Mouse (Mus musculus) CD4-positive helper T cell, adult 2 months (primary cell): ENCODE data around the gene Serinc4.

Experiments
- DNase-seq: peaks from one replicate; pipeline ENCODE4 v3.0.0-alpha.2; 2012; ENCODE audit warnings: low read depth, missing footprints, low spot score

Serinc4 gene

GRCm38 (mm10) chr2:121448136-121448535, 8.4 kb downstream of the Serinc4 start:
- no peak for DNase-seq

GRCm38 (mm10) chr2:121447006-121447405, 9.6 kb downstream of the Serinc4 start:
- DNase-seq, result peak; percentile 29

GRCm38 (mm10) chr2:121446506-121446905, 10.1 kb downstream of the Serinc4 start:
- no peak for DNase-seq

- no peak for DNase-seq
These were observed 11.5 kb downstream of the Serinc4 start for GRCm38 (mm10) chr2:121445117-121445516.

- DNase-seq, result no peak
These were observed 12.4 kb downstream of the Serinc4 start, which contains the start of gene Ell3 for GRCm38 (mm10) chr2:121444178-121444577. Gene Ell3, minus strand, starts transcription at chr2:121444278.

- DNase-seq, result no peak
These were observed 13.6 kb downstream of the Serinc4 start for GRCm38 (mm10) chr2:121443068-121443349.

GRCm38 (mm10) chr2:121442259-121443067, 14.1 kb downstream of the Serinc4 start:
- DNase-seq, result peak; percentile 85

- no peak for DNase-seq
These were observed 14.8 kb downstream of the Serinc4 start for GRCm38 (mm10) chr2:121441800-121442199.

- no peak for DNase-seq
These were observed 15.6 kb downstream of the Serinc4 start for GRCm38 (mm10) chr2:121440834-121441605.

- DNase-seq, result no peak
These were observed 16.8 kb downstream of the Serinc4 start for GRCm38 (mm10) chr2:121439746-121440145.

- peak; percentile 60 for DNase-seq
These were observed 21.7 kb downstream of the Serinc4 start for GRCm38 (mm10) chr2:121434854-121435253.

GRCm38 (mm10) chr2:121425890-121426289, 30.7 kb downstream of the Serinc4 start:
- DNase-seq, result peak; percentile 30

- no peak for DNase-seq
These were observed 33.4 kb downstream of the Serinc4 start for GRCm38 (mm10) chr2:121423166-121423565.

- no peak for DNase-seq
These were observed 38.1 kb downstream of the Serinc4 start for GRCm38 (mm10) chr2:121418476-121418875.

GRCm38 (mm10) chr2:121416356-121416755, 40.2 kb downstream of the Serinc4 start:
- peak; percentile 46 for DNase-seq

GRCm38 (mm10) chr2:121415591-121415990, 41.0 kb downstream of the Serinc4 start:
- DNase-seq, result no peak

GRCm38 (mm10) chr2:121415103-121415502, 41.5 kb downstream of the Serinc4 start:
- DNase-seq, result peak; percentile 50

- DNase-seq, result peak; percentile 81
These were observed 42.4 kb downstream of the Serinc4 start for GRCm38 (mm10) chr2:121414139-121414685.

- peak; percentile 94 for DNase-seq
These were observed 43.1 kb downstream of the Serinc4 start, which contains the start of the genes Pdia3 and Catsper2 for GRCm38 (mm10) chr2:121413387-121414042. Gene Pdia3, plus strand, starts transcription at chr2:121413775. Gene Catsper2, minus strand, starts transcription at chr2:121413792.

- DNase-seq, result no peak
These were observed 43.7 kb downstream of the Serinc4 start for GRCm38 (mm10) chr2:121412843-121413386.

GRCm38 (mm10) chr2:121408160-121408559, 48.4 kb downstream of the Serinc4 start:
- peak; percentile 78 for DNase-seq
